Mouse (Mus musculus) embryonic fibroblast, embryonic 13.5 days (primary cell): ENCODE measurements around the gene Eif4g1. TPM values are rescaled to one million over a fixed set of nuclear protein-coding genes. Genes with fewer than 3 reads are reported as not detected.

Experiments
- H3K27ac ChIP-seq: 2 replicates; pipeline ENCODE4 v1.5.1; 2012; ENCODE audit warnings: low read length, control low read depth, inconsistent platforms; ENCODE audit not compliant: insufficient read depth
- H3K4me1 ChIP-seq: 2 replicates; pipeline ENCODE4 v1.6.1; 2011; ENCODE audit warnings: low read length; ENCODE audit not compliant: control insufficient read depth, insufficient read depth
- H3K4me3 ChIP-seq: 2 replicates; pipeline ENCODE4 v1.5.1; 2011; ENCODE audit warnings: mild to moderate bottlenecking, control low read depth, low read length; ENCODE audit not compliant: insufficient read depth
- CTCF ChIP-seq: IDR thresholded peaks from 2 replicates; pipeline ENCODE4 v1.5.1; 2011; ENCODE audit warnings: mild to moderate bottlenecking, control low read depth, low read length, moderate library complexity, borderline replicate concordance; ENCODE audit not compliant: insufficient read depth
- POLR2A ChIP-seq: IDR thresholded peaks from 2 replicates; pipeline ENCODE4 v1.6.1; 2011; ENCODE audit warnings: low read depth, mild to moderate bottlenecking, control low read depth, low read length, moderate library complexity
- polyA plus RNA-seq: library from polyadenylated mRNA; stranded (reverse); fragments of >200 nt; gene quantifications from 2 replicates; pipeline ENCODE4 v1.2.4, GENCODE M21; 2011; ENCODE audit warnings: low read depth; ENCODE audit not compliant: missing spikeins, insufficient read length

The Eif4g1 gene
- polyA plus RNA-seq, 1 experiment, result 337 TPM

- Histone ChIP-seq H3K4me1 (no peaks in the 10 kb centered on the region; the same call in 1 of the 2 replicates), H3K27ac (no peak overlapping the region), H3K4me3 (no peak overlapping the region)
- no peak for TF ChIP-seq POLR2A
- TF ChIP-seq CTCF, result no peak
These were observed 23.5 kb downstream of the Eif4g1 start for GRCm38 (mm10) chr16:20691617-20692016.

DNA sequence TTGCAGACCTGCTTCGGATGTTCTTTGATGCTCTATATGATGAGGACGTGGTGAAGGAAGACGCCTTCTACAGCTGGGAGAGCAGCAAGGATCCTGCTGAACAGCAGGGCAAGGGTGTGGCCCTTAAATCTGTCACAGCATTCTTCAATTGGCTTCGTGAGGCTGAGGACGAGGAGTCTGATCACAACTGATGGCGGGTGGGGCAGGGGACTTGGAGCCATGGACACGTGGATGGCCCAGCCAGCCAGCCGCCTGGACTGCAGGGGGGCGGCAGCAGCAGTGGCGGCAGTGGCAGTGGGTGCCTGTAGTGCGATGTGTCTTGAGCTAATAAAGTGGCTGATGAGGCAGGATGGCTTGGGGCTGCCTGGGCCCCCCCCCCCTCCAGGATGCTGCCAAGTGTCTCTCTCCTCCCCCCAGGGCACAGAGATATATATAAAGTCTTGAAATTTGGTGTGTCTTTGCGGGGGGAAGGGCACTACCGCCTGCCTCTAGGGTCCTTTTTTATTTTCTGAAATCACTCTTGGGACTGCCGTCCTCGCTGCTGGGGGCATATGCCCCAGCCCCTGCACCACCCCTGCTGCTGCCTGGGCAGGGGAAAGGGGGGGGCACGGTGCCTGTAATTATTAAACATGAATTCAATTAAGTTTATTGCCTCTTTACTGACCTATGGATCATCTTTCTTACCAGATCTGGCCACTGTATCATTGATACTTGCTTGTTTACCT, 24.3 kb downstream of the Eif4g1 start:
- H3K27ac ChIP-seq, result no peak overlapping the region
- no peaks in the 10 kb centered on the region; the same call in 1 of the 2 replicates for H3K4me1 ChIP-seq
- no peak overlapping the region for H3K4me3 ChIP-seq
- TF ChIP-seq CTCF (no peak), POLR2A (no peak)

- Histone ChIP-seq H3K4me3 (peak within 1 kb of the TSS; percentile 19), H3K4me1 (no peaks in the 10 kb centered on the region; the same call in 1 of the 2 replicates), H3K27ac (peak within 1 kb of the TSS; percentile 28; the same call in 1 of the 2 replicates)
- no peak for TF ChIP-seq CTCF
- peak; percentile 19 for TF ChIP-seq POLR2A
These were observed 25.1 kb downstream of the Eif4g1 start, which contains the start of gene Fam131a for GRCm38 (mm10) chr16:20693111-20693701. Fam131a (plus strand) TSS chr16:20693241.

DNA sequence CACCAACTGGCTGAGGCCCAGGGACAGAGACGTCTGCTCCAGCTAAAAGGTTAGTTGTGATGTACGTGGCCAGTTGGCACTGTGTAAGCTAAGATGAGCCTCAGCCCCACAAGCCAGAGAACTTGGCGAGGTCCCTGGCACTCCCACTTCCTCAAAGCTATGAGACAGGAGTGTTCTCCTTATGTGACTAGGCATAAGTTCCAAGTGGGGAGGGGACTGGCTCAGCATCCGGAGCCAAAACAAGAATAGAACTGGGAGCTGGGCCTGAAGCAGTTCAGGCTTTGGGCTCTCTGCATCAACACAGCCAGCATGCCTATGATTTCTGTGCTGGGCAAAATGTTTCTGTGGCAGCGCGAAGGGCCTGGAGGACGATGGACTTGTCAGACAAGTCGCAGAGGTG, 26.7 kb downstream of the Eif4g1 start:
- Histone ChIP-seq H3K4me3 (no peak overlapping the region), H3K27ac (peak overlapping the region; percentile 45), H3K4me1 (no peaks in the 10 kb centered on the region; the same call in 1 of the 2 replicates)
- TF ChIP-seq CTCF (no peak), POLR2A (peak; percentile 45; the same call in 1 of the 2 replicates)

DNA sequence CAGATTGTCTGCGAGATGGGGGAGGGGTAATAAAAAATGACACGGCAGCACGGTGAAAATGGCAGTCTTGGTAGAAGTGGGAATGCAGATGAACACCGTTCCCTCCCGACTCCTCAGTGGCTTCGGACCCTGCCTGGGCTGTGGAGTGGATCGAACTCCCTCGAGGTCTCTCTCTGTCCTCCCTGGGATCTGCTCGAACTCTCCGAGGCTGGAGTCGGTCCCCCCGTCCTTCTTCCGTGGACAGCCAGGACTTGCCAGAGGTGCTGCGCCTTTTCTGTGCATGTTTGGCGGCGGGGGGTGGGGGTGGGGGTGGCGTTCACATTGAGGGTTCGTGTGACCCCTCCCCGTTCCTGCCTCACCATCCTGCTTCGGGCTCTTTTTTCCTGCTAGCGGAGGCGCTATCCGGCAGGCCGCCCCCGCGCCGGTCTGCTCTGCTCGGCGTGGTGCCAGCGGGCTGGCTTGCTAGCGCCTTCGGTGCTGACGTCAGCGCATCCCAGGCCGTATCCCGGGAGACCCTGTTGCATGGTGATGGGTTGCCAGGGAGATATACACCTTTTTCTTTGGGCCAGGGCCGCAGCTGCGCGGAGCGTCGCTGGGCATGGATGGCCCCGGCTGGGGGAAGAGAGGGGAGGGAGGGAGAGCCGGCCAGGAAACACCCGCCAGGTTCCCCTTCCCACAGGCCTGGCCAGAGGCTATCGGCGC, 27.7 kb downstream of the Eif4g1 start:
- peak overlapping the region; percentile 14 for H3K4me3 ChIP-seq
- H3K27ac ChIP-seq, result peak overlapping the region; percentile 45
- H3K4me1 ChIP-seq, result no peaks in the 10 kb centered on the region; the same call in 1 of the 2 replicates
- TF ChIP-seq POLR2A (0 out of 2 replicates have a peak, but pooled peaks have one; percentile 21), CTCF (no peak)

DNA sequence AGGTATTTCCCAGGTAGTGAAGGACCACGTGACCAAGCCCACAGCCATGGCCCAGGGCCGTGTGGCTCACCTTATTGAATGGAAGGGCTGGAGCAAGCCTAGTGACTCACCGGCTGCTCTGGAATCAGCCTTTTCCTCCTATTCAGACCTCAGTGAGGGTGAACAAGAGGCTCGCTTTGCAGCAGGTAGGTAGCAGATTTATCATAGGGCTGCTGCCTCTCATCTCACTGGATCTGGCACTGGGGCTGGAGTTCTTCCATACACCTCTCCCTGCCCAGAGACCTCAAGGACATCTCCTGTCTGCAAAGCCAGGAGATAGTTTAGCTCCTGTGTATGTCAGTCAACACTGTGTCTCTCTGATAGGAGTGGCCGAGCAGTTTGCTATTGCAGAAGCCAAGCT, 31.2 kb downstream of the Eif4g1 start:
- no peak overlapping the region for H3K4me3 ChIP-seq
- TF ChIP-seq POLR2A (no peak), CTCF (no peak)
- H3K4me1 ChIP-seq, result peaks cover 4% of the 10 kb centered on the region; the same call in 1 of the 2 replicates

DNA sequence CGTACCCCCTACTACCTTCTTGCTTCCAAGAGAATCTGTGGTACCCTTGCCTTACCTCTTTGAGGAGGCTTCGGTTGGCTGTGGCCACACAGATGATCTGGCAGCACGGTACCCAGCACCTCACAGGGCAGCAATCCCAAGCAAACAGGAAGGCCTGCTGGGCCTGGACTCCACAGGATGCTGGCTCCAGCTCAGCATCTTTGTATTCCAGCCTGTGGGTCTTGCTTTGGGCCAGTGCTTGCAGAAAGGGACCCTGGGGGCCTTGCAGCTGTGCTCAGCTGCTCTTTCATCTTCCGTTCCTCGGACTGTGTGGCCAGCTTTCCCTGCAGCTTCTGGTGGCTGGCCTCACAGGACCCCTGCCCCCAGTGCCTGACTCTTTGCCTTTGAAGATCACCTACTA, 31.9 kb downstream of the Eif4g1 start:
- Histone ChIP-seq H3K4me3 (no peak overlapping the region), H3K27ac (no peak overlapping the region), H3K4me1 (peaks cover 4% of the 10 kb centered on the region; the same call in 1 of the 2 replicates)
- TF ChIP-seq POLR2A, result no peak
- no peak for TF ChIP-seq CTCF

More for the DNA sequence above, 31.2 kb downstream of the Eif4g1 start:
- H3K27ac ChIP-seq, result no peak overlapping the region

- no peak overlapping the region for H3K4me3 ChIP-seq
- peak overlapping the region; percentile 16; the same call in 1 of the 2 replicates for H3K27ac ChIP-seq
- peaks cover 4% of the 10 kb centered on the region; the same call in 1 of the 2 replicates for H3K4me1 ChIP-seq
- TF ChIP-seq CTCF (no peak), POLR2A (no peak)
These were observed 33.2 kb downstream of the Eif4g1 start for GRCm38 (mm10) chr16:20701316-20701715.

DNA sequence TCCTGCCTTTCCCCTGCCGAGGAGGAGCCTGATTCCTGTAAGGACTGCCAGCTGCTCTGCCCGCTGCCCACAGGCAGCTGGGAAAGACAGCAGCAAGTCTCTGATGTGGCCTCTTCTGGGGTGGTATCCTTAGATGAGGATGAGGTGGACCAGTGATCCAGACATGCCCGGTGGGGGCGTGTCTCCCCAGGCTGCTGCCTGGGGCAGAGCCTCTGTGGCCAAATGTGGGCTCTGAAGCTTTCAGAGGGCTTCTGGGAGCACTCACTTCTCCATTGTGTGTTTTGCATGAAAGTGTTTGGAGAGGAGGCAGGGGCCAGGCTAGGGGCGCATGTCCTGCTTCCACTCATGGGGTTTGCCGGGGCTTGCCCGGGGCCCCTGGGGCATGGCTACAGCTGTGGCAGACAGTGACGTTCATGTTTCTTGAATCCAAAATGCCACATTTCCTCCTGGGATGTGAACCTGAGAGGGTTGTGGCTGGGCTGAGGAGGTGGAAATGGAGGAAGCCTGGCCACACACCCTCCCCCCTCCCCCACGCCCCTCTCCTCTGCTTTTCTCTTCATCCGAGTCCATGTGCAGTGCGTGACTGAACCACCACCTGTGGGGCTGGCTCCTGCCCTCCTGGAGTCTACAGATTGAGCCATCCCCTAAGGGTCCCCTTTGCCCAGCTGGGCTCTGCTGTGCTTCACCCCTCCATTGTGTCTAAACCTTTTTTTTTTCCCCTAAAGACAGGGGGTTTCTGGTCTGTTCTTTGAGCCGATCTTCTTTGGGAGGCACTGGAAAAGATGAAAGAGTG, 33.8 kb downstream of the Eif4g1 start:
- Histone ChIP-seq H3K27ac (peak overlapping the region; percentile 16), H3K4me1 (peaks cover 4% of the 10 kb centered on the region; the same call in 1 of the 2 replicates), H3K4me3 (no peak overlapping the region)
- TF ChIP-seq CTCF, result no peak
- no peak for TF ChIP-seq POLR2A
